Mouse (Mus musculus) cerebellum, postnatal 4 days (tissue): ENCODE data around the gene Pigo.
"Not testable (repeated sequence)": the region's sequence is repeated elsewhere in the genome, so short reads cannot be mapped to it uniquely, and the experiment has no call there.

ENCODE experiments used
- DNase-seq, 2 experiments: peaks; one replicate each; pipeline ENCODE4 v3.0.0; 2022; ENCODE audit warnings: low spot score in 2 of 2, mixed read lengths in 1 of 2

The Pigo gene

DNA sequence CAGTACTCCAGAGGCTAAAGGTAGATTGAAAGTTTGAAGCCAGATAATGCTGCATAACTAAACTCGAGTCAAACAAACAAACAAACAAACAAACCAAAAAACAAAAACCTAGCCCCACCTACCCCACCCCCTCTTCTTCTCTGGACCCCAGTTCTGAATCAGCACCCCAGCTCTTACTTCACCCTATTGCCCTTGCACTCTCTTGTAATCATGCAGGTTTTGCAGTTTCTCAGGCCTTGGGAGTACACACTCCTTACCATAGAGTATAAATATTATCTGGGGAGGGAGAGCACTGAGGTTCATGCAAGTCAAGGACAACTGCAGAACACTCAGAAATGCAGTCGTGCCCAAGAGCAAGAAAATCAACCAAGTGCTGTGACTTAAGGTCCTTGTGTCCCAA is 24.3 kb downstream of the Pigo start:
- no peak for DNase-seq

DNA sequence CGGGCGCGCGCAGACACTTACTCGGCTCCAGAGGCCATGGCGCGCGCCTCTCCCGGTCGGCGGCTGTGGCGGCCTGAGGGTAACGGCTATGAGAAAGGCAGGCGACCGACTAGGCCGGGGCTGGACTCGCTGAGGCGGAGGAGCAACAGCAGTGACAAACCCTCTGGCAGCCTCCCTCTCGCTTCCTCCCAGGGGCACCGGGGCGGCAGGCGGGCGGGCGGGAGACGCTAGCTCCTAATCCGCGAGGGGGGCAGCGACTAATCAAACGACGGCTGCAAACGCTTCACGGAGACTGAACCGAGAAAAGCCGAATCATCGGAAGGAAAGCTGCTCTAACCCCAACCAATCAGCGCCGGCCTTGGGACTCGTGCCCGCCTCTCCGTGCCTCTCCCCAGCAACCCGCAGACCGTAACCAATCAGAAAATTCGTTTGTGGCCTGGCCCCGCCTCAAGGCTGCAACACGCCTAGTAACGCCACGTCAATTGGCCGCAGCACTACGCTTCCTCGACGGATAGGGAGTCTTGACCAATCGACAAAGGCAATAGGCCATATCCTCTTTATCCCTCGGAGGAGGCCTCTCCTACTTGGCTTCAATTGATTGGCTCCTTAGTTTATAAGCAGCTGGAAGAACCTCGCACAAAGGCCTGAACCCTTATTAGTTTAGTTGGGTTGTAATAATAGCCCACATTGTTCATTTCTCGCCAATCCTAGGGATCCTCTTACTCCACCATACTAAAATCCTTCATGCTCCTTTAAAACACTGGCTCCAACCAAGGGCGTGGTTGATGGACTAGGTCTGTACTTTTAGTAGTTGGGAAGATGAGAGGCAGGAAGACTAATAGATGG is 25.3 kb downstream of the Pigo start, which contains the start of gene Vcp:
Vcp (minus strand) TSS at position 367 of the 846 bp plus-strand sequence.
- peak; percentile 97 to 98 for DNase-seq

DNA sequence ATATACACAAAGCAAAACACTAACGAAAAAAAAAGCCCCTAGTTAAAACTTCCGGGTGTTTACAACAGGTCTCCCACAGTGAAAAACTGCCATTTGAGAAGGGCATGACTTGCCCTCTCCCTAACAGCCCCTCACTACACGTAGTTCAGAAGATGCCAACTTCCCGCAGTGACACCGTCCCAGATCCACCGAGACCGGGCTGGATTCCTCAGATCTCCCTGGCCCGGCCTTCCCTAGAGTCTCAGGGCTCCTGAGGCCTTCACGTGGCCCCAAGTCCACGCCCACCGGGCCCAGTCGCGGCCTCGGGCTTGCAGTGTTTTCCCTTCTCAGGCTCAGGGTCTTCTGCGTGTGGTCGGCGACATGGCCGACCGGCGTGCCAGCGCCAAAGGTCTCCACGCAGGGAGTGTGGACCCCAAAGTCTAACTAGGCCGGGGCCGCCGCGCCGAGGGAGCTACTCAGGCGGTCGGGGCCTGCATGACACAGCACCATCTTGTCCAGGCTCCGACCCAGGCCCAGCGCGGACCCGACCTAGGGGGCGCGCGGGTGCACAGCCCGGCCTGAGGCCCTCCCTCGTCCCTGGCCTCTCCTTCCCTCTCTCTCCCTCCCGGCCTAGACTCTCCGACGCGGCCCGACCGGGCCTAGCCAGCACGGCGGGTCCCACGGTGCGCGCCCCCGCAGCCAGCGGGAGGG is 26.0 kb downstream of the Pigo start:
- DNase-seq, result peak; percentile 37 to 72

DNA sequence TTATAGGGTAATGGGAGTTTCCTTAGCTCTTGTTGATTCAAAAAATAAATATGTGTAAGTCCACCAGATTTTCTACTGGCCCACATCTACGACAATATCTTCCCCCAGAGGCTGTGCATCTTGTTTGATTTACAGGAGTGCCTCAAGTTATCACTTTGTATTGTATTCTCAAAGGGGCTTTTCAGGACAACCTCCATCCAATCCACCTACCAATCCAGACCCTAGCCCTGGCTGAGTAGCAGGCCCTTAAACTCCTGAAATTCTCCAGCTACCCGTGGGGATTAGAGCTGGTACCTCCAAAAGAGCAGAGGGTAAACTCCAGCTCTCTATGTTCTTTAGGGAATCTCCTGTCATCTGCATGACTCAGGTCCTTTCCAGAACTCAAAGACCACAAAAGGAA is 27.6 kb downstream of the Pigo start:
- no peak for DNase-seq

DNA sequence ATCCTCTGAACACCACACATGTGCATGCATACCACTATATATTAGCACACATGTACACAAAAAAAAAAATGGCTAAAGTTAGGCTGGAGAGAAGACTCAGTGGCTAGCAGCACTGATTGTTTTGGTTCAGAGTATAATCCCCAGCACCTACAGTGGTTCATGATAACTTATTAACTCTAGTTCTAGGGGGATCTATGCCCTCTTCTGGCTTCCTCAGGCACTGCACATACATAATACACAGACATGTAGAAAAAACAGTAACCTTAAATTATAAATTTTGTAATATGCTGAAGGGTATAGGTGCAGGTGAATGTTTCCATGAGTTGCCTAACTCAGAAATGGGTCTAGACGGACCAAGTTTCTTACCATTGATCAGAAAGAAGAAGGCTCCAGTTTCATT is 37.3 kb downstream of the Pigo start:
- DNase-seq, result no peak

DNA sequence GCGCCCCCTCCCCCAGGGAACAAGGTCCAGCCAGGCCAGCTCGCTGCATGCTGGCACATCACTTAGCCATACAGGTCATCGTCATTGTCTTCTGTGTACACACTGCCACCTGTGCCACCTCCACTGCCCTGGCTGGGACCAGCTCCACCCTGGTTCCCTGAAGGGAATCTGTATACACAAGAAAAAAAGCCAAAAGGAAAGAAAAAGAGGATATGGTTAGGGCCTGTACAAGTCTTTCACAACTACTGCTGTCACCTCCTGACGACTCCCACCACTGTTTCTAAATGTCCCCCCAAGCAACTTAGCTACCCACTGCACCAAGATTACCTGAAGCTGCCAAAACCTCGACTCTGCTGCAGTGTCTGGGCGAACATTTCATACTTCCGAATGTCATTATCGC is 45.2 kb downstream of the Pigo start:
- not testable (repeated sequence) for DNase-seq

DNA sequence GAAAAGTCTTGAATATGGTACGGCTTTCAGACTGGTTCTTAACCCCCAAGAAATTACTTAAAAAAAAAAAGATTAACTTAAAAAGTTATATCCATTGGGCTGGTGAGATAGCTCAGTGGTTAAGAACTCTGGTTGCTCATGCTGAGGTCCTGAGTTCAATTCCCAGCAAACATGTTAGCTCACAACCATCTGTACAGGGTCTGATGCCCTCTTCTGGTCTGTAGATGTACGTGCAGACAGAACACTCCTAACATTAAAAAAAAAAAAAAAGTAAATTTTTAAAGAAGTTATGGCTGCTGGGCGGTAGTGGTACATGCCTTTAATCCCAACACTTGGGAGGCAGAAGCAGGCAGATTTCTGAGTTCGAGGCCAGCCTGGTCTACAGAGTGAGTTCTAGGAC is 47.6 kb downstream of the Pigo start:
- no peak for DNase-seq

DNA sequence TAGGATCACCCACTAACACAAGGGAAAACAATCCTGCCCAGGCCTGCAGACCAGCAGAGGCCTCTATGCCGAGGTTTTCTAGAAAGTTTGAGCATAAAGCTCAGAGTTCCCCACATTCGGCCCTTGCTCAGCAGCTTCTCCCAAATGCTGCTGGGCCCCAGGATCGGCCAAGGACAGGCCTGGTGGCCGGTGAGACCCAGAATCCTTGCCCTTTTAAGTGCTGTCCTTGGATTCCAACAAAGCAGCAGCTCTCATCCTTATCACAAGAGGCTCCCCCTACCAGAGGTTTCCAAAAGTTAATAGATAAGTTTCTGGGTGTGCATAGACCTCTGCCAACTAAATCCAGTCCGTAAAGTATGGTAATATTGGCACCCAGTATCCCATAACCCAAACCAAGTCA is 51.8 kb downstream of the Pigo start:
- no peak for DNase-seq

DNA sequence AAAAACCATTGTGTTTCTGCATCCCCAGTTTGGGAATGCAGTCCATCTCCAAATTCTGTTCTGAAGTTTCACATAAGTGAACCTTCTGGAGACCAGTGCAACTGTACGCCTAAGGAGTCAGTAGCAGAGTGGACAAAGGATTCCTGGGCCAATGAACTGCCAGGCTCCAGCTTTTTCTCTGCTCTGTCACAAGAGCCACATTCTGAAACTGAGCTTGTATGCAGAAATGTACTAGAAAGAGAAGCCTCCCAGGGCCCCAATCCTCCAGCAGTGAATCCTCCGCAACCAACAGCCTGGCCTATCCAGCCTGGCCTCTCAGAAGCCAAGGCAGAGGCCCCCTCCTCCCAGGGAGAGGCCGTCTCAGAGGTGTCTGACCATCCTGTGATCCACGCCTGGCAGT is 52.7 kb downstream of the Pigo start:
- no peak for DNase-seq

DNA sequence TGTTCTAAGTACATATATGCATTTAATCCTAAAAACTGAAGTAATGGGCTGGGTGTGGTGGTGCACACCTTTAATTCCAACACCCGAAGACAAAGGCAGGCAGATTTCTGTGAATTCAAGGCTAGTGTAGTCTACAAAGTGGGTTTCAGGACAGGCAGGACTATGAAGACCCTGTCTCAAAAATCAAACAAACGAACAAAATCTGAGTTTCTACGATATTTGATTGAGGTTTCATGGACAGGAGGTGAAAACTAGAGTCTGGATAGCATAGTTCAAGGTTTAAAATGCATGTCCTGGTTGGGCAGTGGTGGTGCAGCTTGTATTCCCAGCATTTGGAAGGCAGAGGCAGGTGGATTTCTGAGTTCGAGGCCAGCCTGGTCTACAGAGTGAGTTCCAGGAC is 56.3 kb downstream of the Pigo start, which contains the start of gene 1700022I11Rik:
1700022I11Rik (plus strand) TSS at position 301 of the 400 bp plus-strand sequence.
- DNase-seq, result no peak
